Mouse (Mus musculus) kidney, embryonic 15.5 days (tissue): ENCODE data around the gene Incenp. TPM values are rescaled to one million over a fixed set of nuclear protein-coding genes. Genes with fewer than 3 reads are reported as not detected.
A peak's percentile ranks its signal among the peaks of the same experiment; 100 is the strongest.
"Not testable (repeated sequence)": the region's sequence is repeated elsewhere in the genome, so short reads cannot be mapped to it uniquely, and the experiment has no call there.

Experiments
- ATAC-seq: fragments of 200-750 bp; cut with Nextera tagmentation; replicated peaks from 2 replicates; pipeline ENCODE4 v1.8.0; 2017; ENCODE audit warnings: moderate TSS enrichment; ENCODE audit not compliant: low FRiP score
- H3K27ac ChIP-seq: fragments of 300-500 bp; sonication (generic); 2 replicates; pipeline ENCODE4 v1.5.1; 2015; ENCODE audit warnings: mild to moderate bottlenecking, inconsistent platforms
- H3K27me3 ChIP-seq: fragments of 300-500 bp; sonication (generic); 2 replicates; pipeline ENCODE4 v1.6.1; 2015; ENCODE audit warnings: inconsistent platforms
- H3K36me3 ChIP-seq: fragments of 300-500 bp; sonication (generic); 2 replicates; pipeline ENCODE4 v1.6.1; 2015; ENCODE audit warnings: inconsistent platforms
- H3K4me1 ChIP-seq: fragments of 300-500 bp; sonication (generic); 2 replicates; pipeline ENCODE4 v1.6.1; 2015; ENCODE audit warnings: inconsistent platforms
- H3K4me2 ChIP-seq: fragments of 300-500 bp; sonication (generic); 2 replicates; pipeline ENCODE4 v1.6.1; 2015; ENCODE audit warnings: moderate library complexity, mild to moderate bottlenecking, inconsistent platforms
- H3K4me3 ChIP-seq: fragments of 300-500 bp; sonication (generic); replicated peaks from 2 replicates; pipeline ENCODE4 v1.5.1; 2015; ENCODE audit warnings: mild to moderate bottlenecking, inconsistent platforms
- H3K9ac ChIP-seq: fragments of 300-500 bp; sonication (generic); 2 replicates; pipeline ENCODE4 v1.6.1; 2015; ENCODE audit warnings: mild to moderate bottlenecking, inconsistent platforms
- H3K9me3 ChIP-seq: fragments of 300-500 bp; sonication (generic); replicated peaks from 2 replicates; pipeline ENCODE4 v1.6.1; 2016; ENCODE audit warnings: inconsistent platforms
- WGBS: fragments of 180-500 bp; shearing (Covaris S2); methylation state at CpG from one replicate; pipeline ENCODE4 v1.1.7; 2015; ENCODE audit warnings: mixed read lengths; 5-methylcytosine and 5-hydroxymethylcytosine counted together
- microRNA-seq: library from miRNA; unstranded; fragments of <30 nt; microRNA quantifications from one replicate; pipeline ENCODE4, GENCODE M21; 2016
- polyA plus RNA-seq: library from polyadenylated mRNA; unstranded; fragments of >200 nt; fragmentation: Nextera tagmentation; extraction: Ambion mirVana; gene quantifications from 2 replicates; pipeline ENCODE4 v1.2.1, GENCODE M21; 2015

Gene Incenp
- polyA plus RNA-seq, 1 experiment from 2014 or later, result 112 TPM

GRCm38 (mm10) chr19:9864856-9865255, 34.5 kb downstream of the Incenp start:
- Histone ChIP-seq H3K36me3 (peaks cover 7% of the 10 kb centered on the region), H3K27me3 (no peaks in the 10 kb centered on the region), H3K4me2 (no peak overlapping the region), H3K4me3 (no peak overlapping the region), H3K27ac (no peak overlapping the region), H3K9me3 (no peaks in the 10 kb centered on the region), H3K4me1 (no peaks in the 10 kb centered on the region), H3K9ac (no peak overlapping the region)
- no peak for ATAC-seq
- 70% methylated on average over 1 of the region's 1 CpGs for WGBS

GRCm38 (mm10) chr19:9860821-9861220, 38.5 kb downstream of the Incenp start:
- H3K27me3 ChIP-seq, H3K36me3 ChIP-seq, H3K9ac ChIP-seq, H3K4me1 ChIP-seq, H3K9me3 ChIP-seq, H3K4me2 ChIP-seq, H3K27ac ChIP-seq, ATAC-seq, H3K4me3 ChIP-seq: not testable (repeated sequence)
- 95% methylated on average over 3 of the region's 3 CpGs for WGBS

GRCm38 (mm10) chr19:9849368-9850075, 49.8 kb downstream of the Incenp start:
- H3K27me3 ChIP-seq, H3K4me2 ChIP-seq, H3K27ac ChIP-seq, H3K36me3 ChIP-seq, H3K9me3 ChIP-seq, H3K9ac ChIP-seq, ATAC-seq, H3K4me1 ChIP-seq, H3K4me3 ChIP-seq: not testable (repeated sequence)
- 61% methylated on average over 3 of the region's 3 CpGs for WGBS

- H3K9ac ChIP-seq, result no peak within 1 kb of the TSS
- no peak for ATAC-seq
- no peak within 1 kb of the TSS for H3K4me3 ChIP-seq
- H3K4me2 ChIP-seq, result no peak within 1 kb of the TSS
- H3K27me3 ChIP-seq, result no peaks in the 10 kb centered on the region
- no peaks in the 10 kb centered on the region for H3K9me3 ChIP-seq
- 78% methylated on average over 2 of the region's 2 CpGs for WGBS
- no peaks in the 10 kb centered on the region for H3K4me1 ChIP-seq
- no peak within 1 kb of the TSS for H3K27ac ChIP-seq
- H3K36me3 ChIP-seq, result no peaks in the 10 kb centered on the region
Observed at GRCm38 (mm10) chr19:9847262-9847661, 52.1 kb downstream of the Incenp start, which contains the start of gene Scgb2a2. Gene Scgb2a2, plus strand, starts transcription at chr19:9847562.

GRCm38 (mm10) chr19:9837341-9837715, 62.0 kb downstream of the Incenp start:
- WGBS, result 56% methylated on average over 2 of the region's 2 CpGs
- no peak overlapping the region for H3K4me3 ChIP-seq
- H3K27ac ChIP-seq, result no peak overlapping the region
- no peaks in the 10 kb centered on the region for H3K27me3 ChIP-seq
- H3K4me1 ChIP-seq, result no peaks in the 10 kb centered on the region
- H3K9me3 ChIP-seq, result no peaks in the 10 kb centered on the region
- no peak overlapping the region for H3K4me2 ChIP-seq
- no peaks in the 10 kb centered on the region for H3K36me3 ChIP-seq
- peak; percentile 69 for ATAC-seq
- no peak overlapping the region for H3K9ac ChIP-seq

GRCm38 (mm10) chr19:9836581-9837340, 62.6 kb downstream of the Incenp start:
- 16% methylated on average over 20 of the region's 21 CpGs for WGBS
- not testable (repeated sequence) for H3K4me1 ChIP-seq, H3K36me3 ChIP-seq, H3K27me3 ChIP-seq, H3K9me3 ChIP-seq
- 0 out of 2 replicates have a peak overlapping the region, but pooled peaks have one; percentile 66 for H3K27ac ChIP-seq
- peak overlapping the region; percentile 48 for H3K4me2 ChIP-seq
- peak; percentile 95 for ATAC-seq
- 0 out of 2 replicates have a peak overlapping the region, but pooled peaks have one; percentile 14 for H3K9ac ChIP-seq
- H3K4me3 ChIP-seq, result peak overlapping the region; percentile 41

Small RNA genes lying within 50 kb of the gene (microRNA-seq; reads per million reads assigned to microRNA genes)
- not detected for gene Gm22369
- not detected for gene Gm24484

Other genes starting within 250 kb of the Incenp start
- gene Scgb2a2, start 52.0 kb downstream of the Incenp start, polyA plus RNA-seq, result not detected in 2 replicates
- 1,594 and 1,598 TPM in 2 replicates for gene Fth1, start 81.0 kb upstream of the Incenp start, polyA plus RNA-seq
- 1.4 and 1.7 TPM in 2 replicates for gene Best1, start 102.1 kb upstream of the Incenp start, polyA plus RNA-seq
- 28.0 and 34.3 TPM in 2 replicates for gene Rab3il1, start 102.1 kb upstream of the Incenp start, polyA plus RNA-seq
- 21.5 and 22.3 TPM in 2 replicates for gene Fads3, start 142.0 kb upstream of the Incenp start, polyA plus RNA-seq
- 76.5 and 98.4 TPM in 2 replicates for gene Fads2, start 202.2 kb upstream of the Incenp start, polyA plus RNA-seq